Comparison of ENCODE assay signal across 21 mouse cellular contexts in genomic region chr14:54092444-54092843, GRCm38 (mm10).
DNase-seq lines count a peak whose midpoint lies in the region; ATAC-seq and TF ChIP-seq lines count a peak whose summit lies in the region.
"Had no signal": no experiment of that assay in that cellular context is flagged by ENCODE, and none has a peak within 500 bp of the region (broad histone marks: within the 10 kb centered on the region; RNA-seq: fewer than 3 reads in every experiment).

No protein-coding gene starts in this region.

- peak; percentile 38 for TF ChIP-seq CTCF in liver, embryonic 14.5 days (IDR thresholded peaks at IDR 0.05; ENCODE audit: low read depth)
- TF ChIP-seq CTCF in E14TG2a.4 (conservative IDR thresholded peaks at IDR 0.05; ENCODE audit: low read length): peak; percentile 56
- 0 out of 2 replicates have a peak, but pooled peaks have one; percentile 10 for TF ChIP-seq CTCF in brain, embryonic 14.5 days (IDR thresholded peaks at IDR 0.05; ENCODE audit: borderline replicate concordance, extremely low read depth, insufficient read depth, insufficient read length)

- WGBS in liver, embryonic 14.5 days (ENCODE audit: insufficient replicate concordance): 68% methylated on average over 6 of the region's 6 CpGs
- 69% methylated on average over 6 of the region's 6 CpGs for WGBS in liver, embryonic 12.5 days (ENCODE audit: insufficient replicate concordance)

- peaks cover 0 to 6% of the 10 kb centered on the region in 2 experiments; a peak in 1 of 4 replicates for H3K4me1 ChIP-seq in liver, embryonic 14.5 days (replicated peaks; ENCODE audit: control insufficient read depth in 2 of 2, insufficient read depth in 2 of 2, low read length in 1 of 2)
- peaks cover 5% of the 10 kb centered on the region for H3K4me1 ChIP-seq in liver, embryonic 12.5 days
- H3K4me1 ChIP-seq in E14TG2a.4 (replicated peaks; ENCODE audit: low read depth, low read length): 0 out of 2 replicates have a peak, but pooled peaks cover under 1% of the 10 kb centered on the region
- H3K4me1 ChIP-seq: forebrain, embryonic 13.5 days; hindbrain, embryonic 13.5 days; midbrain, embryonic 12.5 days had no signal

- no peak for TF ChIP-seq EP300 in liver, embryonic 14.5 days (IDR thresholded peaks at IDR 0.05; ENCODE audit: low read depth)

- H3K9ac ChIP-seq in liver, embryonic 14.5 days (replicated peaks): no peak overlapping the region
- H3K9ac ChIP-seq in liver, embryonic 12.5 days: no peak overlapping the region
- H3K9ac ChIP-seq: embryonic facial prominence, embryonic 13.5 days; forebrain, embryonic 13.5 days; hindbrain, embryonic 13.5 days; kidney, embryonic 15.5 days; midbrain, embryonic 12.5 days had no signal

- DNase-seq in heart, adult 11 months: peak; percentile 78
- DNase-seq in heart, adult 9 months (ENCODE audit: low spot score in 2 of 2): no peak
- no peak for DNase-seq in liver, embryonic 14.5 days (ENCODE audit: low read depth in 3 of 3, low spot score in 3 of 3)
- DNase-seq in brain, embryonic 14.5 days (ENCODE audit: low read depth): no peak
- no peak for DNase-seq in frontal cortex, adult 2 months (ENCODE audit: extremely low spot score in 1 of 2, low spot score in 1 of 2)
- no peak for DNase-seq in cerebellum, postnatal 4 days (ENCODE audit: low spot score in 2 of 2)
- DNase-seq: adrenal gland, postnatal 36 days; cerebellum, adult 11 months; kidney, postnatal 4 days; lung, postnatal 10 days; thymus, adult 18-20 months; thymus, postnatal 36 days had no signal

- no peak overlapping the region for H3K27ac ChIP-seq in liver, embryonic 14.5 days
- H3K27ac ChIP-seq in liver, embryonic 12.5 days: no peak overlapping the region
- H3K27ac ChIP-seq: embryonic facial prominence, embryonic 13.5 days; forebrain, embryonic 13.5 days; hindbrain, embryonic 13.5 days; kidney, embryonic 15.5 days; left cerebral cortex, adult 2 months; midbrain, embryonic 12.5 days had no signal

- no peaks in the 10 kb centered on the region; the same call in 1 of the 2 replicates for H3K27me3 ChIP-seq in liver, embryonic 14.5 days (ENCODE audit: control insufficient read depth, insufficient read depth, low read length)
- peaks cover 12% of the 10 kb centered on the region for H3K27me3 ChIP-seq in liver, embryonic 12.5 days (replicated peaks)
- no peaks in the 10 kb centered on the region for H3K27me3 ChIP-seq in E14TG2a.4 (ENCODE audit: insufficient read depth, low read length)
- H3K27me3 ChIP-seq: embryonic facial prominence, embryonic 13.5 days; forebrain, embryonic 13.5 days; hindbrain, embryonic 13.5 days; kidney, embryonic 15.5 days; midbrain, embryonic 12.5 days had no signal

- TF ChIP-seq POLR2A in brain, embryonic 14.5 days (IDR thresholded peaks at IDR 0.05; ENCODE audit: borderline replicate concordance, extremely low read depth, insufficient read depth, insufficient read length, poor library complexity, severe bottlenecking): no peak

- no peak overlapping the region for H3K4me3 ChIP-seq in liver, embryonic 14.5 days (ENCODE audit: insufficient read depth in 1 of 2, low read depth in 2 of 2, low read length in 2 of 2)
- no peak overlapping the region for H3K4me3 ChIP-seq in liver, embryonic 12.5 days
- H3K4me3 ChIP-seq in E14TG2a.4 (replicated peaks; ENCODE audit: low read length): no peak overlapping the region
- H3K4me3 ChIP-seq: embryonic facial prominence, embryonic 13.5 days; erythroblast, embryonic 14.5 days; forebrain, embryonic 13.5 days; hindbrain, embryonic 13.5 days; kidney, embryonic 15.5 days; left cerebral cortex, adult 2 months; midbrain, embryonic 12.5 days had no signal

- H3K36me3 ChIP-seq in liver, embryonic 14.5 days (replicated peaks; ENCODE audit: control insufficient read depth, insufficient read depth, low read depth): no peaks in the 10 kb centered on the region
- H3K36me3 ChIP-seq in liver, embryonic 12.5 days: no peaks in the 10 kb centered on the region
- no peaks in the 10 kb centered on the region for H3K36me3 ChIP-seq in E14TG2a.4 (ENCODE audit: insufficient read depth, low read length)
- H3K36me3 ChIP-seq: embryonic facial prominence, embryonic 13.5 days; hindbrain, embryonic 13.5 days; kidney, embryonic 15.5 days; midbrain, embryonic 12.5 days had no signal

- no peak for ATAC-seq in liver, embryonic 14.5 days (ENCODE audit: insufficient read depth)
- no peak for ATAC-seq in liver, embryonic 12.5 days
- ATAC-seq: forebrain, embryonic 13.5 days had no signal

- no peak overlapping the region for H3K4me2 ChIP-seq in liver, embryonic 14.5 days (ENCODE audit: low read depth)
- no peak overlapping the region for H3K4me2 ChIP-seq in liver, embryonic 12.5 days
- H3K4me2 ChIP-seq: embryonic facial prominence, embryonic 13.5 days; forebrain, embryonic 13.5 days; hindbrain, embryonic 13.5 days; kidney, embryonic 15.5 days; midbrain, embryonic 12.5 days had no signal

- H3K9me3 ChIP-seq in liver, embryonic 14.5 days (ENCODE audit: control insufficient read depth, low read length): no peaks in the 10 kb centered on the region
- H3K9me3 ChIP-seq in liver, embryonic 12.5 days (replicated peaks): no peaks in the 10 kb centered on the region
- no peaks in the 10 kb centered on the region for H3K9me3 ChIP-seq in E14TG2a.4 (ENCODE audit: low read length)
- H3K9me3 ChIP-seq: embryonic facial prominence, embryonic 13.5 days; forebrain, embryonic 13.5 days; hindbrain, embryonic 13.5 days; kidney, embryonic 15.5 days had no signal
